Mouse (Mus musculus) stomach, embryonic 15.5 days (tissue): ENCODE results near the gene Gpr55. TPM values are rescaled to one million over a fixed set of nuclear protein-coding genes. Genes with fewer than 3 reads are reported as not detected.

ENCODE experiments used
- ATAC-seq: fragments of 200-750 bp; cut with Nextera tagmentation; 2 replicates; pipeline ENCODE4 v1.8.0; 2017; ENCODE audit warnings: low read depth, moderate number of reproducible peaks, moderate TSS enrichment; ENCODE audit not compliant: insufficient read depth, low FRiP score
- H3K27ac ChIP-seq: fragments of 300-500 bp; sonication (generic); 2 replicates; pipeline ENCODE4 v1.5.1; 2015; ENCODE audit warnings: mild to moderate bottlenecking, inconsistent platforms
- H3K27me3 ChIP-seq: fragments of 300-500 bp; sonication (generic); replicated peaks from 2 replicates; pipeline ENCODE4 v1.6.1; 2015; ENCODE audit warnings: inconsistent platforms
- H3K36me3 ChIP-seq: fragments of 300-500 bp; sonication (generic); 2 replicates; pipeline ENCODE4 v1.6.1; 2015; ENCODE audit warnings: inconsistent platforms
- H3K4me1 ChIP-seq: fragments of 300-500 bp; sonication (generic); 2 replicates; pipeline ENCODE4 v1.6.1; 2015; ENCODE audit warnings: inconsistent platforms
- H3K4me2 ChIP-seq: fragments of 300-500 bp; sonication (generic); 2 replicates; pipeline ENCODE4 v1.6.1; 2015; ENCODE audit warnings: mild to moderate bottlenecking, inconsistent platforms
- H3K4me3 ChIP-seq: fragments of 300-500 bp; sonication (generic); replicated peaks from 2 replicates; pipeline ENCODE4 v1.5.1; 2015; ENCODE audit warnings: inconsistent platforms
- H3K9ac ChIP-seq: fragments of 300-500 bp; sonication (generic); 2 replicates; pipeline ENCODE4 v1.6.1; 2015; ENCODE audit warnings: inconsistent platforms
- H3K9me3 ChIP-seq: fragments of 300-500 bp; sonication (generic); 2 replicates; pipeline ENCODE4 v1.6.1; 2016; ENCODE audit warnings: inconsistent platforms
- WGBS: fragments of 180-500 bp; shearing (Covaris S2); methylation state at CpG from one replicate; pipeline ENCODE4 v1.1.7; 2015; 5-methylcytosine and 5-hydroxymethylcytosine counted together
- polyA plus RNA-seq: library from polyadenylated mRNA; unstranded; fragments of >200 nt; fragmentation: Nextera tagmentation; extraction: Ambion mirVana; gene quantifications from 2 replicates; pipeline ENCODE4 v1.2.1, GENCODE M21; 2015

The Gpr55 gene
- polyA plus RNA-seq, 1 experiment from 2014 or later = 0.04 TPM

DNA sequence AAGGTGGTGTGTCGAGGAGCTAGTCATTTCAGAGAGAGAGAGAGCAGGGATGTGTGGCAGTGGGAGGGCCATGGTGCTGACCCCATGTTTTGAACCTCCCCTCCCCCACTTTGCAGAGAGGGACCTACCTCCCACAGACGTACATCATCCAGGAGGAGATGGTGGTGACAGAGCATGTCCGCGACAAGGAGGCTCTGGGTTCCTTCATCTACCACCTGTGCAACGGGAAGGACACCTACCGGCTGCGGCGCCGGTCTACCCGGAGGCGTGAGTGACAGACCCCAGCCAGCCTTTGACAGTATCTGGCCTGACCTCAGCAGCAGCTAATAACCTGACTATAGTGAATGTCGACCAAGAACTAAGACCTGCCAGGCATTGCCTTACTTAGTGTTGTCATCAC is 53.9 kb downstream of the Gpr55 start:
- no peaks in the 10 kb centered on the region for H3K9me3 ChIP-seq
- peaks cover 39% of the 10 kb centered on the region for H3K36me3 ChIP-seq
- WGBS = 90% methylated on average over 12 of the region's 12 CpGs

DNA sequence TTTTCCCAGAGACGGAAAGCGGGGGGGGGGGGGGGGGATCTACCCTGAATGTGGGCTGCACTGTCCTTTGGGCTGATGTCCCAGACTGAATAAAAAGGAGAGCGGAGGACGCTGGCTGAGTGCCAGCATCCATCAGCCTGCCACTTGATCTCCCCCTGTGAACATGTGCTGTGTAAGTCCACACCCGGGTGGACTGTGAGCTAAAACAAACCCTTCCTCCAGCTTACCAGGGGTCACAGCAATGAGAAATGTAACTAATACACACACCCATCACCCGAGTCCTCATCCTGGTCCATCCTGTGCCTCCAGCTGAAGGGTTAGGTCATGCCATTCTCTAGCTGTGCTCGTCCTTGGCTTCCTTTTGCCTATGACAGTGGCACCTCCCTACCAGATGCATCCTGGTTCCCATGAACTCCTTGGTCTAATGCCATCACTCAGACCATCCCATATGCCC is 58.7 kb downstream of the Gpr55 start:
- ATAC-seq = peak; percentile 25; the same call in 1 of the 2 replicates

More for the DNA sequence above, 53.9 kb downstream of the Gpr55 start:
- H3K4me2 ChIP-seq = no peak overlapping the region
- H3K27ac ChIP-seq = no peak overlapping the region
- no peak overlapping the region for H3K9ac ChIP-seq
- no peak for ATAC-seq
- no peak overlapping the region for H3K4me3 ChIP-seq
- peaks cover 8% of the 10 kb centered on the region for H3K4me1 ChIP-seq
- H3K27me3 ChIP-seq = no peaks in the 10 kb centered on the region

DNA sequence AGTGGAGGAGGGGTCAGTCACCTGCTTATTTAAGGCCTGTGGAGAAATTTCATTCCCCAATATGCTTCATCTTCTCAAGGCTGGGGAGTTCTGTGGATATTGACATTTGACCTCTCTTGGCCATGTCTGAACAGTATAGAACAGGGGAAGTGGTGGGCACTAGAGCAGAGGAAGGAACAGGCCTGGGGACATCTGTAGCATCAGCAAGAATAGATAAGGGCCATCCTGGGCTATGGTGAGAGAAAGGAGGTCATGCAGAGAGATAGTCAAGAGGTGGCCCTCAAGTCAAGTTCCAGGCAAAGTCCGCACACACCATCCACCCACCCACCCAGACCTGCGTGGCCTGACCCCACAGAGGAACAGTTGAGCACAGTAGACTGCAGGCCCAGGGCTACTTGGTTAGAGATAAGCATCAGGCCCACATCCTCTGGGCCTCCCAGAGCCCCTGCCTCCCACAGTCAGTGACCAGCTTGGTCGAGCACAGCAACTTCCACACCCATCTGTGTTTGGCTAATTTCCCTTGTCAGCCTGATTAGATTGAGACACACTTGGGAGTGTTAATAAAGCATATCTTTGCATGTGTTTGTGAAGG is 59.2 kb downstream of the Gpr55 start:
- Histone ChIP-seq H3K36me3 (peaks cover 24% of the 10 kb centered on the region), H3K9ac (no peak overlapping the region), H3K27me3 (no peaks in the 10 kb centered on the region), H3K4me1 (peaks cover 51% of the 10 kb centered on the region), H3K9me3 (no peaks in the 10 kb centered on the region), H3K27ac (peak overlapping the region; percentile 40; the same call in 1 of the 2 replicates), H3K4me2 (no peak overlapping the region), H3K4me3 (no peak overlapping the region)
- peak; percentile 37; the same call in 1 of the 2 replicates for ATAC-seq
- WGBS = 56% methylated on average over 3 of the region's 3 CpGs

More for the DNA sequence above, 58.7 kb downstream of the Gpr55 start:
- Histone ChIP-seq H3K4me3 (no peak overlapping the region), H3K9me3 (no peaks in the 10 kb centered on the region), H3K27ac (peak overlapping the region; percentile 40; the same call in 1 of the 2 replicates), H3K36me3 (peaks cover 29% of the 10 kb centered on the region), H3K4me2 (no peak overlapping the region), H3K9ac (no peak overlapping the region), H3K4me1 (peaks cover 46% of the 10 kb centered on the region), H3K27me3 (no peaks in the 10 kb centered on the region)
- 17% methylated on average over 7 of the region's 7 CpGs for WGBS

DNA sequence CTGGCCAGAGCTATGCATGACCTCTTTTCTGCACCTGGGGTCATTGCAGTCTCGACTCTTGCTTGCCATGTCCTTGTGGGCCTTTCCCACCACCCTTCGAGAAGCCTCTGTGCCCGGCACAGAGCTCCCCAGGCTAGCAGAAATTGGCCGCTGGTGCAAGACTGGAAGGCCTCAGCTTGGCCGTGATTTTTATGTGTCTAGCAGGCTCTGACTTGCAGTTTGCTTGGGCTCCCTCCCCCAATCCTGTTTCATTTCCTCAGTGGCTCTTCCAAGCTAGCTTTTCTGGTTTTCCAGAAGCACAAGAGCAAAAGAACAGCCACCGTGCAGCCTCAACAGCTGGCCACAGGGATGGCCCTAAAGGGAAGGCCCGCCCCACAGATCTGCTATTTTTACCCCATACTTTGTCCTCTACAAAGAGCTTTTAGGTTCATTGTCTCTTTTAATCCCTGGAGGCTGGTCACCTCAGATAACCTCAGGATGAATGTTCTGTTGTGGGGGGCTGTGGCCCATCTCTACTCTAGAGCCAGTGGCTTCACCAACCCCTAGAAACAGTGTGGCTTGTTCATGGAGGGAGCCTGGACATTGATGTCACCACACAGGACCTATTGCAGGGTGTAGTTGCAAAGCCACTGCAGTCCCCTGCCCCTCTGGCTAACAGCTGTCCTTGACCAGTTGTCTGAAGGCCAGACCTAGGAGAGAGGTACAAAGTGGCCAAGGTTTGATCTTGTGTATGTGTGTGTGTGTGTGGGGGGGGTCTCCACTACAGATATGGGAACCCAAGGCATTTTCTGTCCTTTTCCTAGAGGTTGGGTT is 60.1 kb downstream of the Gpr55 start:
- no peak for ATAC-seq
- no peak overlapping the region for H3K4me3 ChIP-seq
- WGBS = 52% methylated on average over 7 of the region's 7 CpGs
- no peak overlapping the region for H3K4me2 ChIP-seq
- H3K27me3 ChIP-seq = no peaks in the 10 kb centered on the region
- H3K27ac ChIP-seq = 0 out of 2 replicates have a peak overlapping the region, but pooled peaks have one; percentile 41
- H3K36me3 ChIP-seq = peaks cover 18% of the 10 kb centered on the region; the same call in 1 of the 2 replicates
- H3K9me3 ChIP-seq = no peaks in the 10 kb centered on the region
- peaks cover 59% of the 10 kb centered on the region for H3K4me1 ChIP-seq
- H3K9ac ChIP-seq = no peak overlapping the region

DNA sequence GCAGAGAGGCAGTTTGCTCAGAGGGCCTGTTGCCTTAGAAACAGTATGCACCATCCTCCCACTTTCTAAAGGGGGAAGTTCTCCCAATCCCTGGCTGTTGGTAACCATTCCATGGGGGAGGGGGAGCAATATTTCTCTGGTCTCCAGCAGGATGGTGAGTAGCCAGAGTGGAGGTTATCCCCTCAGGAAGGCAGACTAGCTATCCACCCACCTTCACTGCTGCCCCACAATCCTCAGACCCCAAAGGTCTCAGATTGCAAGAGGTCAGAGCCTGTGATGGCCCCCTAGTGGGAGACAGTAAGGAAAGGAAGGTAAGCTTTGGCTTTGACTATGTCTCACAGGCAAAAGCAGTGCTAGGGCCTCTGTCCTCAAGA is 61.4 kb downstream of the Gpr55 start:
- Histone ChIP-seq H3K9ac (no peak overlapping the region), H3K27me3 (no peaks in the 10 kb centered on the region), H3K9me3 (no peaks in the 10 kb centered on the region), H3K4me1 (peaks cover 65% of the 10 kb centered on the region), H3K27ac (peak overlapping the region; percentile 79; the same call in 1 of the 2 replicates), H3K4me2 (no peak overlapping the region; the same call in 1 of the 2 replicates), H3K36me3 (0 out of 2 replicates have a peak, but pooled peaks cover 8% of the 10 kb centered on the region), H3K4me3 (no peak overlapping the region)
- ATAC-seq = no peak

DNA sequence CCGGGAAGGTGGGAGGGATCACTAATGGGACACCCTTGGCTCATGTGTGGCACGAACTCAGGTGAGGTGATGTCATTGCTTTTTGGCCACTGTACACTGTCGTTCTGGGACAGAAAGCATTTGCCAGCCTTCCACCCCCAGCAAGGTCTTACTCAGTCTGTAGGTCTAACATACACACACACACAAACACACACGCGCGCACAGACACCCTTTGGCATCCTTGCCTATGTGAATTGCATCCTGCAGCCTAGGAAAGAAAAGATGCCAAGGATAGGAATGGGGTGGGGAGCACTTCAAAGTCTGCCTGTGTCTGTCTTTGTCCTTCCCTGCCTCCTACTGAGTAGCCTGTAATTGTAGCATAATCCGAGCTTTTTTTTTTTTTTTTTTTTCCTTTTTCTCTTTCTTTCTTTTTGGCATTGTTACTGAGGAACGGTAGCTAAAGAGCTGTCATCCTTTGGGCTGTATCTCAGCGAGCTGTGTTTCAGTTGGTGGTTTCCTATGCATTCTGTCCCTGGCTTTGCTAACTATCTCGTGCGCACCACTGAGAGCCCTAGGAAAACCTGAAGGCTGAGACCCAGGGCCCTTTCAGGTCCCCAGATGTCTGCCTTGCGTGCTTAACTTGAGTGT is 61.9 kb downstream of the Gpr55 start:
- Histone ChIP-seq H3K9ac (no peak overlapping the region), H3K4me1 (peaks cover 65% of the 10 kb centered on the region), H3K27ac (peak overlapping the region; percentile 79), H3K36me3 (0 out of 2 replicates have a peak, but pooled peaks cover 5% of the 10 kb centered on the region), H3K9me3 (no peaks in the 10 kb centered on the region), H3K4me3 (no peak overlapping the region), H3K27me3 (no peaks in the 10 kb centered on the region), H3K4me2 (peak overlapping the region; percentile 23; the same call in 1 of the 2 replicates)
- ATAC-seq = no peak
- 50% methylated on average over 12 of the region's 12 CpGs for WGBS

DNA sequence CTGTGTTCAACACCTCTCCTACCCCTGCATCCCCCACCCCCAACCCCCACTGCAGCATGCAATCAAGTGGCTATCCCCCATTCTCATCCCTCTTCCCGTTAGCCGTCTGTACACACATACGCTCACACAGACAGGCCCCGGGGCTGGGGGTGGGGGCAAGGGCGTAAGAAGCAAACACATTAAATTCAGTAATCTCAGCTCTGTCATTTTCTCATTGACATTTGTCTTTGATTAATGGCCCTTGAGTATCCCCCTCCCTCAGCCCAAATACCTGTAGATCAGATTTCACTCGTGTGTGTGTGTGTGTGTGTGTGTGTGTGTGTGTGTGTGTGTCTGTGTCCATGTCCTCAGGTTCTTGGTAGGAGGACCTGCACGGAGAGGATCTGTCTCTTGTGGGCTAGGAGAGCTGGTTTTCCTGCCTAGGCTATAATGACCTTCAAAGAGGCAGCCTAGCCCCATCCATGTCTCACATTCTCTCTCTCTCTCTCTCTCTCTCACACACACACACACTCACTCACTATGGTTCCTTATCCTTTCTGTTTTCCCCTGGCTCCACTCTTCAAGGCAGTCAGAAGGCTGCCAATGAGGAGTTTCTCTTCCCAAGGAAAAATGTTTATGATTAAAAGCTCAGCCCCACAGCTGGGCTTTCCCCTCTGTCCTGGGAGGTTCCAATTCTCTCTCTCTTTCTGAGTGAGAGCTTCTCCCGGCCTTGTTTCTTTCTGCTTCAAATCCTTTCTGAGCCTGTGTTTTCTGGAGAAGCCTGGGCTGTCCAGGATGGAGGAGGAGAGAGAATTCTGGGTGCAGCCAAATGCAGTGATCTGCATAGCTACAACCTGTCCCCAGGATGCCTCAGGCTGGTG is 62.7 kb downstream of the Gpr55 start:
- Histone ChIP-seq H3K4me3 (no peak overlapping the region), H3K4me2 (peak overlapping the region; percentile 23; the same call in 1 of the 2 replicates), H3K9ac (no peak overlapping the region), H3K27me3 (no peaks in the 10 kb centered on the region), H3K9me3 (no peaks in the 10 kb centered on the region), H3K36me3 (no peaks in the 10 kb centered on the region), H3K4me1 (peaks cover 65% of the 10 kb centered on the region), H3K27ac (peak overlapping the region; percentile 79)
- WGBS = 20% methylated on average over 8 of the region's 8 CpGs
- no peak for ATAC-seq

DNA sequence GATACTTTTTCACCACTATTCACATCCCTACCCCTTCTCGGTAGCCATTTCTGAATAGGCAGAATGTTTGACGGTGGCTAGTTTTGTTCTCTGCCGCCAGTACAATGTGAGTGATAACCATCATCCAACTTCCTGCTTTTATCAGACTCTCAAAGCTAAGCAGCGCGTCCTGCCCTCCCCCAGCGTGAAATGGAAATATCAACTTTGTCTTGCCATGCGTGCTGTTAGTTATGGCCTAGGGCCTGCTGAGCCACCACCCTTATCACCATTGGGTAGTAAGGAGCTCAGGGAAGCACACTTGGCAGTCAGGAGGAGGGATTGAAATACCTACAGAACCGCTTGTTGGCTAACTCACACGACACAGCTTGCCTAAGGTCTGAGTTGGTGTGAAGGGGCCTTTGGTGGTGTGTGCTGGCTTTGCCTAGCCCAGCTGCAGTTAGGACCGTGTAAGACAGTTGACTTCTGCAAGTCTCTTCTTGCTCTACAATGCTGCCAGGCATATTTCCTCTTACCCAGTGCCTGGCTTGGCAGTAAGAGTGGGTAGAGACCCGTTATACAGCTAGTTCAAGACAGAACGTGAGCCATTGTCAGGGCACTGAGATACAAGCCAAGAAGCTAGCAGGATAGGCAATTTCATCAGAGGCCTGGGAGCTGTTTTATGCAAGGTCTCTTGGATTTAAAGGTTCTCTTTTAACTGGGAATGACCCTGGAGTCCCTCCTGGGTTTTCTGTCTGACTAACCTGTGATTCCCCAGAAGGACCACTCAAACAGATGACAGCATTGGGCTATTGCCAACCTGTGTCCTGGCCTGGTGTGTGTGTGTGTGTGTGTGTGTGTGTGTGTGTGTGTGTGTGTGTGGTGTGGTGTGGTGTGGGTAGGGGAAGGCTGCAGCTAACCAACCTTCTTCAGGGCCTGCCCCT is 63.8 kb downstream of the Gpr55 start:
- H3K4me3 ChIP-seq = no peak overlapping the region
- WGBS = 50% methylated on average over 12 of the region's 12 CpGs

DNA sequence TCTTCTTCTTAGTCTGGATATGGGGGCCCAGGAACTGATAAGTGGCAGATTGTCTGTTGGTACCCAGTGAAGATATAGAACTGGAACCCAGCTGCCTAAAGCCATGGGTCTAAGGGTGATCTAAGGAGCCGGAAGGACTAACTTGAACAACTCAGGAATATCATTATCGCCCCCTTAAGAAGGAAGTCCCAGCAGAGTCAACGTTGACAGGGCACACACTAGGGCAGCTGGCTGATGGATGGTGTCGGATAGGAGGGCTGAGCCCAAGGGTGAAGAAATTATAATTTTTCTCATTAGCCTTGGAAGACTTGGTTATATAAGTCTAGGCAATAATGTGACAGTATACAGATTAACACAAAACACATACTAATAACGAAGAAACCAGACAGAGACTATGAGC is 64.7 kb downstream of the Gpr55 start:
- H3K27me3 ChIP-seq = no peaks in the 10 kb centered on the region
- 76% methylated on average over 5 of the region's 5 CpGs for WGBS
- H3K9me3 ChIP-seq = no peaks in the 10 kb centered on the region
- H3K36me3 ChIP-seq = no peaks in the 10 kb centered on the region
- H3K27ac ChIP-seq = peak overlapping the region; percentile 78; the same call in 1 of the 2 replicates
- H3K4me2 ChIP-seq = peak overlapping the region; percentile 83
- H3K4me3 ChIP-seq = peak overlapping the region; percentile 61
- peaks cover 52% of the 10 kb centered on the region for H3K4me1 ChIP-seq
- ATAC-seq = no peak
- no peak overlapping the region for H3K9ac ChIP-seq

More for the DNA sequence above, 63.8 kb downstream of the Gpr55 start:
- Histone ChIP-seq H3K4me2 (peak overlapping the region; percentile 21), H3K27me3 (no peaks in the 10 kb centered on the region), H3K9ac (0 out of 2 replicates have a peak overlapping the region, but pooled peaks have one; percentile 4), H3K27ac (peak overlapping the region; percentile 79), H3K36me3 (no peaks in the 10 kb centered on the region), H3K4me1 (peaks cover 61% of the 10 kb centered on the region), H3K9me3 (no peaks in the 10 kb centered on the region)
- ATAC-seq = no peak

DNA sequence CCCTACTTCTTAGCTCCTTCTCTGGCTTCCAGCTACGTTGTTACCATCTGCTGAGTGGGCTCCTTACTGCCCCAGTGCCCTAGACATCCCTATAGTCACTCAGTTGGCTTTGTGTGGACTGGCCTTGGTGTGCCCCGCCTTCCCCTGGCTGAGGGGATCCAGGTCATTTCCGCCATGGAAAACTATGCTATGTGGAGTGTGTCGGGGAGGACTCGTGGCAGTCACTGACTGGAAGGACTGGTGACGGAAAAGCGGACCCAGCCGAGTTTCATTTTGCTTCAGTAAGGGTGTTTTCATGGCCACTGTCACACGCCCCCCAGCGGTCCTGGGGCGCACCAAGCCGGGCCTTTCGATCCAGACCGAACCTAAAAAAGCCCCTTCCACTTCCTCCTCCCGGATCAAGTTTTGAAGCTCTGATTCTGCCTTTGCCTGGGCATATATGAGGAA is 65.4 kb downstream of the Gpr55 start:
- ATAC-seq = peak; percentile 61
- Histone ChIP-seq H3K9me3 (no peaks in the 10 kb centered on the region), H3K36me3 (no peaks in the 10 kb centered on the region), H3K4me3 (peak overlapping the region; percentile 61), H3K9ac (peak overlapping the region; percentile 46), H3K4me1 (peaks cover 45% of the 10 kb centered on the region), H3K27ac (peak overlapping the region; percentile 78), H3K4me2 (peak overlapping the region; percentile 83), H3K27me3 (no peaks in the 10 kb centered on the region)
- WGBS = 5% methylated on average over 15 of the region's 15 CpGs
